ENCODE assay signal across 21 mouse cellular contexts in the genomic region with DNA sequence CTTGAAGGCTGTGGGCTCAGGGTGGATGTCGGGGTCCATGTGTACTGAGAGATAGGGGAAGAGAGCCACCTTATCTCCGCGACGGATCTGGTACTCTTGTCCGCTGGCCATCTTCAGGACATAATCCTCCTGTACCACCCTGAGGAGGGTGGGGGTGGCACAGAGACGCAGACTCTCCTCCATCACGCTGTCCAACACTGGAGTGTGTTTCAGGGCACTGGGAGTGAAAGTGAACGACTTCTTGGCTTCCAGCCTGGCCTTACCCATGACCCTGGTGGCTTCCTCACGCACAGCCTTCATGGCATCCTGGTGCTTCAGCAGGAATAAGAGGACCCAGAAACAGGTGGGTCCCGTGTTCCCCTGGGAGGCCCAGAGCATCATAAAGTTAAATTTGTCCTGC. TPM values are rescaled to one million over a fixed set of nuclear protein-coding genes. Genes with fewer than 3 reads are reported as not detected.
"Had no signal": no experiment of that assay in that cellular context is flagged by ENCODE, and none has a peak within 500 bp of the region (broad histone marks: within the 10 kb centered on the region; RNA-seq: fewer than 3 reads in every experiment).

No protein-coding gene starts in this region.

- H3K9ac ChIP-seq: lung, embryonic 15.5 days; midbrain, embryonic 13.5 days; midbrain, embryonic 15.5 days; neural tube, embryonic 12.5 days; stomach, embryonic 15.5 days had no signal

- H3K27ac ChIP-seq: lung, embryonic 15.5 days; macrophage; midbrain, embryonic 13.5 days; midbrain, embryonic 15.5 days; neural tube, embryonic 12.5 days; stomach, embryonic 15.5 days; stomach, postnatal 0 days had no signal

- H3K27me3 ChIP-seq: lung, embryonic 15.5 days; midbrain, embryonic 13.5 days; midbrain, embryonic 15.5 days; neural tube, embryonic 12.5 days; stomach, embryonic 15.5 days had no signal

- DNase-seq: lung, adult 2 months; lung, postnatal 14 days; lung, postnatal 36 days; right cerebral cortex, postnatal 14 days; thymus, adult 2 months; thymus, postnatal 25 days; thymus, postnatal 4 days had no signal

- H3K36me3 ChIP-seq: lung, embryonic 15.5 days; midbrain, embryonic 13.5 days; midbrain, embryonic 15.5 days; neural tube, embryonic 12.5 days; stomach, embryonic 15.5 days had no signal

- H3K4me3 ChIP-seq: lung, embryonic 15.5 days; midbrain, embryonic 13.5 days; midbrain, embryonic 15.5 days; neural tube, embryonic 12.5 days; stomach, embryonic 15.5 days had no signal

- H3K4me1 ChIP-seq: lung, embryonic 15.5 days; midbrain, embryonic 13.5 days; midbrain, embryonic 15.5 days; neural tube, embryonic 12.5 days; stomach, embryonic 15.5 days had no signal

RNA-seq across cellular contexts. Expression of a gene that starts 1.0 kb away (rescaled TPM):
- total RNA-seq: megakaryocyte progenitor cell, adult 5-6 weeks; midbrain, postnatal 0 days; monocyte, adult 5-6 weeks; neutrophil, adult 5-6 weeks had no signal
- polyA plus RNA-seq: lung, embryonic 15.5 days; macrophage; midbrain, embryonic 11.5 days; midbrain, embryonic 13.5 days; midbrain, embryonic 15.5 days; midbrain, postnatal 0 days; neural tube, embryonic 12.5 days; neural tube, embryonic 14.5 days; testis, adult 2 months had no signal

RNA-seq across cellular contexts. Expression of a gene that starts 16.9 kb away (rescaled TPM):
- total RNA-seq: megakaryocyte progenitor cell, adult 5-6 weeks had no signal
- polyA plus RNA-seq: macrophage had no signal

RNA-seq across cellular contexts. Expression of a gene that starts 35.7 kb away (rescaled TPM):
- total RNA-seq: monocyte, adult 5-6 weeks; neutrophil, adult 5-6 weeks had no signal
- polyA plus RNA-seq: macrophage had no signal
